Mouse (Mus musculus): ENCODE measurements at regions not wholly inside any gene's neighbourhood (a gene's known extent, or its start where the extent isn't known, plus 50 kb on each side); places are given as distances from the start of the nearest gene placed in this dataset.

DNA sequence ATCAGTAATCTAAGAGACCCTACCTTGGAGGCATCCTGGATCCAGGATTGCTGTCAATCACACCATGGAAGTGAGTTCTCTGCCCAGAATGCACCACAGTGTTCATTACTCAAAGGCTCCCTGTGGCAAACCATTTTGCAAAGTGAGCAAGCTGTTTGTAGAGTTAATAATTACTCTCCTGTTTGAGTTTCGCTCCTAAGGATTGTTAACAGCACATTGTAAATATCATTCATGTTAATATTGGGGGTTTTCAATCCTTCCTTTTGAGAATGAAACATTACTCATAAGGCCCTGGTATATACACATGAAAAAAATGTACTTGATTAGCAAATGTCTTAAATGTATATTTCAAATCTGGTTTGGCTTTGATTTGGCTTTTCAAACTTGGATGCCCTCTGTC, 58.1 kb upstream of the Clstn2 start:
- no peaks in the 10 kb centered on the region for H3K79me2 ChIP-seq (ENCODE audit: control insufficient read depth, insufficient read depth)
- no peak overlapping the region for H3ac ChIP-seq (ENCODE audit: control insufficient read depth, insufficient read length)
- TF ChIP-seq TCF3 (IDR thresholded peaks at IDR 0.05; ENCODE audit: insufficient read length, low read depth) = no peak
- H3K4me3 ChIP-seq = no peak overlapping the region
- H3K4me2 ChIP-seq (ENCODE audit: low read depth) = no peak overlapping the region
- no peaks in the 10 kb centered on the region for H3K36me3 ChIP-seq (ENCODE audit: control insufficient read depth, insufficient read depth)
- H3K27me3 ChIP-seq (ENCODE audit: control insufficient read depth, insufficient read depth, insufficient read length) = no peaks in the 10 kb centered on the region

DNA sequence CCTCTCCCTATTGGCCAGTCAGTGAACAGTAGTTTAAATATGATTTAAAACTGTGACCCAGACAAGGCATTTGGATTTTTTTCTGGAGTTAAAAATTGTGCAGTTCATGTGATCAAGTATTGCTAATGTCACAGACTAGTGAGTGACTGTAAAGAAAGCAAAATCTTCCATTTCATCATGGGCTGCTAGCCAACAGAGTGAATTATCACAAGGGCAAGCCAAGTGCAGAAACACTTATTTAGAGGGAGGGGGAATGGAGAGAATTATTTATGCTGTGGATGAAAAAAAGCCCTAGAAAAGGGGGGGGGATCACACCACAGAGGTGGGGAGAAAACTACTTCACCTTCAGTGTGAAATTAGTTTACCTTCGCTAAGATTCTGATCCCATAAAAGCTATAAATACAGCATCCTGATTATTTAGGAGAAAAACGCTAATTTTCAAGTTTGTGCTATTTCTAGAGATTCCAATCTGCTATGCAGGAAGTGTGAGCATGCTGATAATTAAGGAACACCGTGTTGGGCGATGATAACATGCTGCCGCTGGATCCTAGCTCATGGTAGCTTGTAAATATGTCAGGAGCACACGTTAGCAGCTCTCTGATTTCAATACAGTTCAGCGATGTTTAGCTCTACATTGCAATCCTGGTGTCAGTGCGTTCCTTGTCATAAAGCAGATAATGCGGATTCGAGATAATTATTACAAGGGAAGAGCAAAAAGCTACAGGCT, 62.2 kb upstream of the Clstn2 start:
- H3K4me2 ChIP-seq (ENCODE audit: low read depth) = no peak overlapping the region
- H3K79me2 ChIP-seq (ENCODE audit: control insufficient read depth, insufficient read depth) = no peaks in the 10 kb centered on the region
- H3K4me3 ChIP-seq = no peak overlapping the region
- no peak overlapping the region for H3ac ChIP-seq (ENCODE audit: control insufficient read depth, insufficient read length)
- no peaks in the 10 kb centered on the region for H3K36me3 ChIP-seq (ENCODE audit: control insufficient read depth, insufficient read depth)
- H3K27me3 ChIP-seq (ENCODE audit: control insufficient read depth, insufficient read depth, insufficient read length) = no peaks in the 10 kb centered on the region
- TF ChIP-seq E2F4 (IDR thresholded peaks at IDR 0.05; ENCODE audit: insufficient read depth) = no peak
- TF ChIP-seq POLR2A (IDR thresholded peaks at IDR 0.05; ENCODE audit: insufficient read length, low read depth) = no peak
- no peak for TF ChIP-seq MYOG (IDR thresholded peaks at IDR 0.05; ENCODE audit: control insufficient read depth in 1 of 3, insufficient read depth in 1 of 3, insufficient read length in 2 of 3, low read depth in 2 of 3)
- no peak for TF ChIP-seq SRF (IDR thresholded peaks at IDR 0.05; ENCODE audit: control insufficient read depth, insufficient read length, low read depth)
- TF ChIP-seq REST (IDR thresholded peaks at IDR 0.05; ENCODE audit: insufficient read depth, insufficient read length) = no peak
- TF ChIP-seq TCF3 (IDR thresholded peaks at IDR 0.05; ENCODE audit: insufficient read length, low read depth) = no peak
- no peak for TF ChIP-seq POLR2AphosphoS2 (IDR thresholded peaks at IDR 0.05; ENCODE audit: insufficient read length, low read depth)
- TF ChIP-seq TCF12 (IDR thresholded peaks at IDR 0.05; ENCODE audit: insufficient read depth, poor library complexity, severe bottlenecking) = no peak
- no peak for TF ChIP-seq MYOD1 (IDR thresholded peaks at IDR 0.05; ENCODE audit: control insufficient read depth in 1 of 3, insufficient read length in 2 of 3, low read depth in 2 of 3)
- TF ChIP-seq USF1 (IDR thresholded peaks at IDR 0.05; ENCODE audit: low read depth) = no peak
- no peak for TF ChIP-seq CEBPB (IDR thresholded peaks at IDR 0.05; ENCODE audit: insufficient read depth, poor library complexity, severe bottlenecking)
- TF ChIP-seq MAX (IDR thresholded peaks at IDR 0.05; ENCODE audit: low read depth) = no peak

DNA sequence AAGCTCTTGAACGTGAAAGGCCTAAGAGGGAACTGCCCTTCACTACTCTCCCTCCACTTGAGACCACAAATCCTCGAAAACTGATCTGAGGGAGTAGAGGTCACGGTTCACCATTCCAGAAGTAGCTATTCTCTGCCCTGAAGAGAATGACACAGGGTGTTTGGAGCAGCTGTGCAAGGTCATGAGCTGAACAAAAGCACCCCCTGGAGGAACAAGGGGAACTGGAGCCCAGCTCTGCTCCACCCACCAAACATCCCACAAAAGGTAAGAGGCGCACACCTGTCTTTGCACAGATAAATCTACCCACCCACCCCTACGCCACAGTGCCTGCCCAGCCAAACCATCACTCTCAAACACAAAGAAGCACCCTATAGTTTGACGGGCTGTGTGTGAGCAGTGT, 90.4 kb upstream of the Clstn2 start:
- H3K36me3 ChIP-seq (ENCODE audit: control insufficient read depth, insufficient read depth) = no peaks in the 10 kb centered on the region
- H3K4me2 ChIP-seq (ENCODE audit: low read depth) = no peak overlapping the region
- TF ChIP-seq REST (IDR thresholded peaks at IDR 0.05; ENCODE audit: insufficient read depth, insufficient read length) = no peak
- TF ChIP-seq CEBPB (IDR thresholded peaks at IDR 0.05; ENCODE audit: insufficient read depth, poor library complexity, severe bottlenecking) = no peak
- TF ChIP-seq TCF12 (IDR thresholded peaks at IDR 0.05; ENCODE audit: insufficient read depth, poor library complexity, severe bottlenecking) = no peak
- H3K4me3 ChIP-seq = no peak overlapping the region
- H3K79me2 ChIP-seq (ENCODE audit: control insufficient read depth, insufficient read depth) = no peaks in the 10 kb centered on the region
- H3K27me3 ChIP-seq (ENCODE audit: control insufficient read depth, insufficient read depth, insufficient read length) = no peaks in the 10 kb centered on the region
- no peak overlapping the region for H3ac ChIP-seq (ENCODE audit: control insufficient read depth, insufficient read length)

DNA sequence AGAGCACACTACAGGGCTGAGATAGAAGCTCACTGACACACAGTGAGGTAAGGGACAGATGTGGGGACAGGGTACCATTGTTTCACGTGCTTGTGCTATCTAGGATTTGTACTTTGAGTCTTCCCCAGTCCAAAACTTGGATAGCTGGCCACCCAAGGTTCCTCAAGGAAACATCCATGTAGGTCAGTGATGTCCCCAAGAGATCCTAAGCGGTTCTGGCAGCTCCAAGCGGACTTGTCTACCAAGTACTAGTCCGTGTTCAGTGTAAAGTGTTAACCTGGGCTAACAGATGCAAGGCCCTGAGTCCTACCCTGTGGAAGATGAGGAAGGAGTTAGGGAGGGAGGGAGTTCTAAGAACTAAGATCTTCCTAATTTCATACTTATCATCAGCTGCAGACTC, 96.6 kb upstream of the Clstn2 start:
- Histone ChIP-seq H3K4me2 (ENCODE audit: low read depth) (no peak overlapping the region), H3K27me3 (ENCODE audit: control insufficient read depth, insufficient read depth, insufficient read length) (no peaks in the 10 kb centered on the region), H3K79me2 (ENCODE audit: control insufficient read depth, insufficient read depth) (no peaks in the 10 kb centered on the region), H3K36me3 (ENCODE audit: control insufficient read depth, insufficient read depth) (no peaks in the 10 kb centered on the region), H3K4me3 (no peak overlapping the region), H3ac (ENCODE audit: control insufficient read depth, insufficient read length) (no peak overlapping the region)
- TF ChIP-seq SRF (IDR thresholded peaks at IDR 0.05; ENCODE audit: control insufficient read depth, insufficient read length, low read depth) (no peak), POLR2A (IDR thresholded peaks at IDR 0.05; ENCODE audit: insufficient read length, low read depth) (no peak), POLR2AphosphoS2 (IDR thresholded peaks at IDR 0.05; ENCODE audit: insufficient read length, low read depth) (no peak), TCF12 (IDR thresholded peaks at IDR 0.05; ENCODE audit: insufficient read depth, poor library complexity, severe bottlenecking) (no peak), MYOD1 (IDR thresholded peaks at IDR 0.05; ENCODE audit: control insufficient read depth in 1 of 3, insufficient read length in 2 of 3, low read depth in 2 of 3) (no peak), MAX (IDR thresholded peaks at IDR 0.05; ENCODE audit: low read depth) (no peak), USF1 (IDR thresholded peaks at IDR 0.05; ENCODE audit: low read depth) (no peak)

DNA sequence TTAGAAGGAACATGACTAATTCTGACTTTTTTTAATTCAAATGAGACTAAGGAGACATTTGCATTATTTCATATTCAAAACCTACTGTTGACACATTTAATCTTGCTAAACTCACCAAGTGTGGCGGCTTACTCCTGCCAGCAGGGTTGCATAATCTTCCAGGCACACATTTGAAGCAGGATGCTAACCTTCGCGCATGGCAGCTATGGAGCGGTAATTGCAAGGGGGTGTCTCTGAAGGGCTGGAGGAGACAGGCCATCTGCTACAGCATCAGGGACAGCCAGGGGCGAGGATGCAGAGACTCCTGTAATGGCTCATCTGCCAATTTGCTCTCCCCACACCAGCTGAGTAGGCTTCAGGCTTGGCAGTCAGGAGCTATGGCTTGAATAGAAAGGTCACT, 97.9 kb upstream of the Clstn2 start:
- Histone ChIP-seq H3K79me2 (ENCODE audit: control insufficient read depth, insufficient read depth) (no peaks in the 10 kb centered on the region), H3K36me3 (ENCODE audit: control insufficient read depth, insufficient read depth) (no peaks in the 10 kb centered on the region)
- TF ChIP-seq POLR2A (IDR thresholded peaks at IDR 0.05; ENCODE audit: insufficient read length, low read depth) = no peak
- no peak for TF ChIP-seq SRF (IDR thresholded peaks at IDR 0.05; ENCODE audit: control insufficient read depth, insufficient read length, low read depth)
- TF ChIP-seq CEBPB (IDR thresholded peaks at IDR 0.05; ENCODE audit: insufficient read depth, poor library complexity, severe bottlenecking) = no peak
- no peak for TF ChIP-seq TCF3 (IDR thresholded peaks at IDR 0.05; ENCODE audit: insufficient read length, low read depth)
- no peak for TF ChIP-seq MYOG (IDR thresholded peaks at IDR 0.05; ENCODE audit: control insufficient read depth in 1 of 3, insufficient read depth in 1 of 3, insufficient read length in 2 of 3, low read depth in 2 of 3)
- TF ChIP-seq E2F4 (IDR thresholded peaks at IDR 0.05; ENCODE audit: insufficient read depth) = no peak
- no peak for TF ChIP-seq REST (IDR thresholded peaks at IDR 0.05; ENCODE audit: insufficient read depth, insufficient read length)
- no peak for TF ChIP-seq POLR2AphosphoS2 (IDR thresholded peaks at IDR 0.05; ENCODE audit: insufficient read length, low read depth)
- no peak for TF ChIP-seq TCF12 (IDR thresholded peaks at IDR 0.05; ENCODE audit: insufficient read depth, poor library complexity, severe bottlenecking)
- TF ChIP-seq MAX (IDR thresholded peaks at IDR 0.05; ENCODE audit: low read depth) = no peak
- no peak for TF ChIP-seq USF1 (IDR thresholded peaks at IDR 0.05; ENCODE audit: low read depth)
- TF ChIP-seq MYOD1 (IDR thresholded peaks at IDR 0.05; ENCODE audit: control insufficient read depth in 1 of 3, insufficient read length in 2 of 3, low read depth in 2 of 3) = no peak

More for the DNA sequence above, 97.9 kb upstream of the Clstn2 start:
- Histone ChIP-seq H3K4me2 (ENCODE audit: low read depth) (no peak overlapping the region), H3K27me3 (ENCODE audit: control insufficient read depth, insufficient read depth, insufficient read length) (no peaks in the 10 kb centered on the region), H3K4me3 (no peak overlapping the region), H3ac (ENCODE audit: control insufficient read depth, insufficient read length) (no peak overlapping the region)

Data from myocyte (in vitro differentiated cells).